ENCODE assay signal across 23 mouse cellular contexts in genomic region chr9:111745206-111745605, GRCm38 (mm10). TPM values are rescaled to one million over a fixed set of nuclear protein-coding genes. Genes with fewer than 3 reads are reported as not detected.
A peak's percentile ranks its signal among the peaks of the same experiment; 100 is the strongest.
DNase-seq lines count a peak whose midpoint lies in the region; ATAC-seq and TF ChIP-seq lines count a peak whose summit lies in the region.
"Had no signal": no experiment of that assay in that cellular context is flagged by ENCODE, and none has a peak within 500 bp of the region (broad histone marks: within the 10 kb centered on the region; RNA-seq: fewer than 3 reads in every experiment).

No protein-coding gene starts in this region.

- H3K27me3 ChIP-seq in hindbrain, postnatal 0 days (ENCODE audit: insufficient read depth, low read length) = no peaks in the 10 kb centered on the region
- no peaks in the 10 kb centered on the region for H3K27me3 ChIP-seq in hindbrain, embryonic 16.5 days (replicated peaks; ENCODE audit: control insufficient read depth, insufficient read depth, low read length)
- H3K27me3 ChIP-seq: midbrain, embryonic 12.5 days; stomach, embryonic 15.5 days had no signal

- no peaks in the 10 kb centered on the region for H3K36me3 ChIP-seq in hindbrain, postnatal 0 days (ENCODE audit: insufficient read depth, low read length)
- H3K36me3 ChIP-seq in hindbrain, embryonic 16.5 days (ENCODE audit: control insufficient read depth, insufficient read depth, low read length) = no peaks in the 10 kb centered on the region
- H3K36me3 ChIP-seq: forebrain, embryonic 10.5 days; midbrain, embryonic 12.5 days; stomach, embryonic 15.5 days had no signal

- no peaks in the 10 kb centered on the region for H3K4me1 ChIP-seq in hindbrain, postnatal 0 days (ENCODE audit: insufficient read depth, low read length)
- peaks cover 3% of the 10 kb centered on the region; the same call in 1 of the 2 replicates for H3K4me1 ChIP-seq in hindbrain, embryonic 16.5 days (ENCODE audit: control insufficient read depth, insufficient read depth, low read depth, low read length)
- H3K4me1 ChIP-seq: forebrain, embryonic 10.5 days; midbrain, embryonic 12.5 days; stomach, embryonic 15.5 days had no signal

- DNase-seq in cerebellum, postnatal 10 days = peak; percentile 70 to 79
- DNase-seq in cerebellum, adult 9-10 months = no peak
- peak; percentile 28 for DNase-seq in hindbrain, postnatal 0 days (ENCODE audit: low spot score)
- peak; percentile 61 for DNase-seq in left cerebral cortex, postnatal 4 days
- no peak for DNase-seq in left cerebral cortex, adult 11 months (ENCODE audit: low spot score)
- peak; percentile 23 for DNase-seq in brain, embryonic 14.5 days (ENCODE audit: low read depth)
- DNase-seq: cerebellum, postnatal 36 days; embryo, embryonic 11 days; gastrocnemius, postnatal 14 days; kidney, adult 9 months; layer of hippocampus, adult 9-11 months; lung, adult 18-20 months; lung, postnatal 10 days had no signal

- no peak for TF ChIP-seq POLR2A in brain, embryonic 14.5 days (IDR thresholded peaks at IDR 0.05; ENCODE audit: borderline replicate concordance, extremely low read depth, insufficient read depth, insufficient read length, poor library complexity, severe bottlenecking)

- TF ChIP-seq CTCF in hindbrain, postnatal 0 days (IDR thresholded peaks at IDR 0.05; ENCODE audit: low read depth) = 0 out of 2 replicates have a peak, but pooled peaks have one; percentile 17
- TF ChIP-seq CTCF in brain, embryonic 14.5 days (IDR thresholded peaks at IDR 0.05; ENCODE audit: borderline replicate concordance, extremely low read depth, insufficient read depth, insufficient read length) = no peak

- no peak overlapping the region for H3K27ac ChIP-seq in hindbrain, postnatal 0 days
- no peak overlapping the region for H3K27ac ChIP-seq in hindbrain, embryonic 16.5 days (ENCODE audit: low read depth, low read length)
- H3K27ac ChIP-seq: forebrain, embryonic 10.5 days; midbrain, embryonic 12.5 days; stomach, embryonic 15.5 days had no signal

- no peak overlapping the region for H3K9ac ChIP-seq in hindbrain, postnatal 0 days (replicated peaks; ENCODE audit: low read length)
- H3K9ac ChIP-seq in hindbrain, embryonic 16.5 days (ENCODE audit: low read depth, low read length) = no peak overlapping the region
- H3K9ac ChIP-seq: midbrain, embryonic 12.5 days; stomach, embryonic 15.5 days had no signal

- no peaks in the 10 kb centered on the region for H3K9me3 ChIP-seq in hindbrain, postnatal 0 days (ENCODE audit: low read length)
- H3K9me3 ChIP-seq in hindbrain, embryonic 16.5 days (ENCODE audit: control insufficient read depth, low read length) = no peaks in the 10 kb centered on the region
- H3K9me3 ChIP-seq: forebrain, embryonic 10.5 days; midbrain, embryonic 12.5 days; stomach, embryonic 15.5 days had no signal

- no peak overlapping the region for H3K4me3 ChIP-seq in hindbrain, postnatal 0 days (ENCODE audit: low read length)
- no peak overlapping the region for H3K4me3 ChIP-seq in hindbrain, embryonic 16.5 days (ENCODE audit: low read length)
- H3K4me3 ChIP-seq: forebrain, embryonic 10.5 days; midbrain, embryonic 12.5 days; stomach, embryonic 15.5 days had no signal

- WGBS in hindbrain, postnatal 0 days = 33% methylated on average over 3 of the region's 3 CpGs
- WGBS in hindbrain, embryonic 16.5 days = 46% methylated on average over 3 of the region's 3 CpGs

- no peak overlapping the region for H3K4me2 ChIP-seq in hindbrain, postnatal 0 days (ENCODE audit: low read depth, low read length)
- H3K4me2 ChIP-seq in hindbrain, embryonic 16.5 days (ENCODE audit: low read length) = no peak overlapping the region
- H3K4me2 ChIP-seq: liver, embryonic 11.5 days; midbrain, embryonic 12.5 days; stomach, embryonic 15.5 days had no signal

- no peak for ATAC-seq in hindbrain, postnatal 0 days
- no peak for ATAC-seq in hindbrain, embryonic 16.5 days
- no peak for ATAC-seq in megakaryocyte, adult 5-6 weeks (ENCODE audit: poor library complexity, severe bottlenecking)
- ATAC-seq: CD4-positive, CD25-positive, alpha-beta regulatory T cell, adult 4 months; forebrain, embryonic 16.5 days had no signal

- intact Hi-C loops in left cerebral cortex, postnatal 4 days (cut with DNase I) = no loop called here

RNA-seq across cellular contexts. Expression of gene Stac, which starts 55.1 kb away (rescaled TPM):
- total RNA-seq in hindbrain, postnatal 0 days (2014; rRNA removed) = 12.0 and 24.6 TPM in 2 replicates
- polyA plus RNA-seq in hindbrain, postnatal 0 days (2015; fragmentation: Nextera tagmentation; extraction: Ambion mirVana) = 12.5 and 13.8 TPM in 2 replicates
- polyA plus RNA-seq in hindbrain, embryonic 16.5 days (2015; fragmentation: Nextera tagmentation; extraction: Ambion mirVana) = 12.4 and 12.7 TPM in 2 replicates
- total RNA-seq in left cerebral cortex, postnatal 4 days (2021) = 10 to 100 TPM in 1 of 2 experiments, 1 to 10 TPM in 1; 9.3 to 10.3 TPM
- 2.8 and 5.5 TPM in 2 replicates for polyA plus RNA-seq in brain, embryonic 14.5 days (2012; rRNA removed)
- total RNA-seq in megakaryocyte, adult 5-6 weeks (2015) = 0.14 TPM in 1 of 2 replicates, not detected in the other
- 0.28 and 0.29 TPM in 2 replicates for total RNA-seq in megakaryocyte, adult 5-6 weeks (2017)
- total RNA-seq: hematopoietic stem cell, adult 5-6 weeks; monocyte, adult 5-6 weeks had no signal
- polyA plus RNA-seq: CD4-positive, CD25-positive, alpha-beta regulatory T cell, adult 4 months had no signal

Comparison
In these comparisons a context has a peak if more than half of its experiments do, and no peak if none do; other contexts are left out.
1. DNase-seq: peak in cerebellum, postnatal 10 days (2 of 2), hindbrain, postnatal 0 days (single experiment), left cerebral cortex, postnatal 4 days (single experiment) and brain, embryonic 14.5 days (single experiment); none in cerebellum, adult 9-10 months (single experiment) and left cerebral cortex, adult 11 months (single experiment).
2. RNA of gene Stac, which starts 55.1 kb away (total RNA-seq): 12.0 to 24.6 TPM in hindbrain, postnatal 0 days and 9.3 to 10.3 TPM in left cerebral cortex, postnatal 4 days; 0.14 to 0.29 TPM in megakaryocyte, adult 5-6 weeks; every median in the first group is over 4 times any median in the second.